Mouse (Mus musculus): ENCODE results near the gene Zfp654. TPM values are rescaled to one million over a fixed set of nuclear protein-coding genes. Genes with fewer than 3 reads are reported as not detected.

Zfp654 gene
- polyA plus RNA-seq (2012; rRNA removed; ENCODE audit: low replicate concordance) = 0.61 and 1.4 TPM in 2 replicates

GRCm38 (mm10) chr16:64851563-64852362 is at the start of gene Zfp654, which contains the start of gene Cggbp1:
Gene Zfp654, minus strand, starts transcription at chr16:64851652.
Gene Cggbp1, plus strand, starts transcription at chr16:64851996.

DNA sequence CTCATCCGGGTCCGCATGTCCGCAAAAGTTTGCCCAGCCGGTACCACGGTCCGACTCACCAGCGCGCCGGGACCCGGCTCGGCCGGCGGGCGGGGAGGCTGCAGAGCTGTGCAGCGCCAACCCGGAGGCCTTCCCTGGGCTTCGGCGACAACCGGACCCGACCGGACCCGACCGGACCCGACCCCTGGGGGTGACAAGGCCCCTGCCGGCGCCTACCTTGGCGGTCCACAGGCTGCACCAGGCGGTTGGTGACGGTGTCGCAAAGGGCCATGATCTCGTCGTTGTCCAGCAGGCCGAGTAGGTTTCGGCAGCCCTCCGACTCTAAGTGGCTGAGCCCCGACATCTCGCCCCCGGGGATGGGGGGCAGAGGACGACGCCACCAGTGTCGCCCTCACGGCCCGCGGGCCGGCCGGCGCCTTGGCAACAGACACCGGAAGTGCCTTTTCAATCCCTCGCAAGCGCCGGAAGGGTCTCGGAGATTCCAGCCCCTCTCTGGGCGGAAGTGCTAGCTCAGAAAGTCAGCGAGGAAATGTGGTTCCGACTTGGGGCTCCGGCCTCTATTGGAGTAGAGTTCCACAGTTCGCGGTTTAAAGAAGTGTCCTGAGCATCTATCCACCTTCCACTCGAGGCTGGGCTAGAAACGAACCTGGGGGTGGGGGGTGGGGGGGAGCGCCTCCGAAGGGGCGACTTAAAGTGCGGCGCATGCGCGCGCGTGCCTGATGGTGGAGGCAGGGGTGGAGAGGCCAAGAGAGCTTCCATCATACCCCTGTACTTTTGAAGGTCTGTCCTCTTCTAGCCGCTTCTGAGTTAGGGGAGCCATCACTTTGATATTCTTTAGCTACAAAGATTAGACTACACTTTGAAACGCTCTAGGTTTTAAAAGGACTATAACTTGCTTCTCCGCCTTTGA is 80.7 kb downstream of the Zfp654 start, which contains the start of gene 4930453N24Rik:
TSS of gene 4930453N24Rik (minus strand) at position 641 of the 910 bp plus-strand sequence.

Other genes starting within 250 kb of the Zfp654 start
- not detected in 2 replicates for gene Csnka2ip, start 249.2 kb downstream of the Zfp654 start, polyA plus RNA-seq (2012; rRNA removed; ENCODE audit: low replicate concordance)
- 3.9 and 4.7 TPM in 2 replicates for gene 4930453N24Rik, start 80.5 kb downstream of the Zfp654 start, polyA plus RNA-seq (2012; rRNA removed; ENCODE audit: low replicate concordance)
- gene Cggbp1, start 344 bp upstream of the Zfp654 start, polyA plus RNA-seq (2012; rRNA removed; ENCODE audit: low replicate concordance) = 6.0 and 15.1 TPM in 2 replicates

Data from mammary gland, adult 2 months (tissue).